Mouse (Mus musculus) lung, postnatal 0 days (tissue): ENCODE results near the gene Prl3c1.

Source experiments
- CTCF ChIP-seq: IDR thresholded peaks from 2 replicates; pipeline ENCODE4 v1.5.1; 2016; ENCODE audit warnings: antibody characterized with exemption, mild to moderate bottlenecking
- EP300 ChIP-seq: IDR thresholded peaks from 2 replicates; pipeline ENCODE4 v1.6.1; 2016; ENCODE audit warnings: antibody characterized with exemption, mild to moderate bottlenecking, control low read depth

DNA sequence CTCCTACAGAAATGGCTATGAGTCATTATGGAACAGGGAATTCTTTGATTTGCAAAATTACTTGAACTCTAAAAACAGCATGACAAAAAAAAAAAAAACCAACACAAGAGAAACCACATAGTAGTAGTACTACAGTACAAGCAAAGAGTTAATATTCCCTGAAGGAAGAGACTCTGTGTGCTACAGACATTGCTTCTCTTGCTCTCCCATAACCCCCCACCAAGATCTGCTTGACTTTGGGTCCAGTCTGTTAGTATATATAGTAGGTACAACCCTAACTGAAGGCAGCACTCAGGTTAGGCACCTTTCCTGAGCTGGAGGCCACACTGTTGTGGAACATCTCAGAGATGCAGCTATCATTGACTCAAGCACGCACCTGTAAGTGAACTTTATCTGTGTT lies at the start of gene Prl3c1:
- no peak for TF ChIP-seq CTCF
- no peak for TF ChIP-seq EP300
